Mouse (Mus musculus): ENCODE results near the gene Oca2. TPM values are rescaled to one million over a fixed set of nuclear protein-coding genes. Genes with fewer than 3 reads are reported as not detected.

The Oca2 gene
- polyA plus RNA-seq, 1 experiment from 2014 or later: not detected

- ChIA-PET POLR2A (no interaction called here), CTCF (no interaction called here)
- in situ Hi-C loops (cut with MboI; ENCODE audit: low pct_unique_long_range_greater_than_20kb): no loop called here
- no peak for DNase-seq (ENCODE audit: low read depth, low spot score)
- no peaks in the 10 kb centered on the region for H3K27me3 ChIP-seq
- no peak for TF ChIP-seq CTCF (IDR thresholded peaks at IDR 0.05)
- ATAC-seq: no peak
These were observed 279.0 kb downstream of the Oca2 start for GRCm38 (mm10) chr7:56518581-56518980.

- DNase-seq (ENCODE audit: low read depth, low spot score): no peak
- ChIA-PET CTCF (no interaction called here), POLR2A (no interaction called here)
- ATAC-seq: no peak
- no peaks in the 10 kb centered on the region for H3K27me3 ChIP-seq
- in situ Hi-C loops (cut with MboI; ENCODE audit: low pct_unique_long_range_greater_than_20kb): no loop called here
- TF ChIP-seq CTCF (IDR thresholded peaks at IDR 0.05): no peak
These were observed 280.2 kb downstream of the Oca2 start for GRCm38 (mm10) chr7:56519741-56520140.

GRCm38 (mm10) chr7:56534856-56535255, 295.3 kb downstream of the Oca2 start:
- no peak for DNase-seq (ENCODE audit: low read depth, low spot score)
- H3K27me3 ChIP-seq: no peaks in the 10 kb centered on the region
- no peak for TF ChIP-seq CTCF (IDR thresholded peaks at IDR 0.05)
- ATAC-seq: no peak
- CTCF ChIA-PET: no interaction called here
- POLR2A ChIA-PET: interaction anchor here (0.8 kb wide), 1 partner anchor 500 kb away, joined by 6 read pairs; no protein-coding TSS in a partner anchor
- in situ Hi-C loops (cut with MboI; ENCODE audit: low pct_unique_long_range_greater_than_20kb): no loop called here

DNA sequence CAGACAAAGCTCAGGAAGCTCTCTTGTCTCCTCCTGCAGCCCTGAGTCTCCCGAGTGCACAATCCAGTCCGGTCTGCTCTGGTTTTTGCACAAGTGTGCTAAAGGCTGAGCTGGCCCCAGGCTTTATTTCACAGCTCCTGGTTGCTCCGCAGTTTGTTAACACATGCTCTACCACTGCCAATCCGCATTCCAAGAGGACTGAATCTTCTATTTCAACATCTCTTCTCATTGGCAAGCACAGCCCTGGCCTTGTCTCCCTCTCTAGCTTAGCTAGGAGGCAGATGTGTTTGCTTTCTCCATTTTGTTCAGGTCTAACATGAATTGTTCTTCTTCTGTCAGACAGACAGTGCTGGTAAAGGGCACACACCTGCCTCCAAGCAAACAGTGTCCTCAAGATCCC, 309.7 kb downstream of the Oca2 start:
- ATAC-seq (no peak), DNase-seq (ENCODE audit: low read depth, low spot score) (no peak)
- ChIA-PET CTCF (no interaction called here), POLR2A (no interaction called here)
- TF ChIP-seq CTCF (IDR thresholded peaks at IDR 0.05): no peak
- in situ Hi-C loops (cut with MboI; ENCODE audit: low pct_unique_long_range_greater_than_20kb): no loop called here
- H3K27me3 ChIP-seq: no peaks in the 10 kb centered on the region

GRCm38 (mm10) chr7:56551804-56552203, 312.2 kb downstream of the Oca2 start:
- no peaks in the 10 kb centered on the region for H3K27me3 ChIP-seq
- ChIA-PET POLR2A (no interaction called here), CTCF (no interaction called here)
- in situ Hi-C loops (cut with MboI; ENCODE audit: low pct_unique_long_range_greater_than_20kb): no loop called here
- no peak for TF ChIP-seq CTCF (IDR thresholded peaks at IDR 0.05)
- ATAC-seq (no peak), DNase-seq (ENCODE audit: low read depth, low spot score) (no peak)

Other genes with a start within 250 kb of the Oca2 start
- gene Nipa1, start 219.8 kb upstream of the Oca2 start, polyA plus RNA-seq (2021): 14.9 TPM
- gene Herc2, start 189.6 kb upstream of the Oca2 start, polyA plus RNA-seq (2021): 35.7 TPM

All from Patski (cell line).